Mouse (Mus musculus) hindbrain, embryonic 12.5 days (tissue): Measurements from ENCODE around the gene Lrrc59. TPM values are rescaled to one million over a fixed set of nuclear protein-coding genes. Genes with fewer than 3 reads are reported as not detected.

Source experiments
- ATAC-seq: fragments of 200-750 bp; cut with Nextera tagmentation; 2 replicates; pipeline ENCODE4 v1.8.0; 2017; ENCODE audit warnings: moderate TSS enrichment; ENCODE audit not compliant: low FRiP score
- H3K27ac ChIP-seq: fragments of 300-500 bp; sonication (generic); 2 replicates; pipeline ENCODE4 v1.5.1; 2016; ENCODE audit warnings: mild to moderate bottlenecking
- H3K27me3 ChIP-seq: fragments of 300-500 bp; sonication (generic); 2 replicates; pipeline ENCODE4 v1.6.1; 2016; ENCODE audit warnings: mild to moderate bottlenecking
- H3K36me3 ChIP-seq: fragments of 300-500 bp; sonication (generic); 2 replicates; pipeline ENCODE4 v1.6.1; 2016; ENCODE audit warnings: mild to moderate bottlenecking
- H3K4me1 ChIP-seq: fragments of 300-500 bp; sonication (generic); 2 replicates; pipeline ENCODE4 v1.6.1; 2016
- H3K4me2 ChIP-seq: fragments of 300-500 bp; sonication (generic); replicated peaks from 2 replicates; pipeline ENCODE4 v1.6.1; 2016; ENCODE audit warnings: mild to moderate bottlenecking
- H3K4me3 ChIP-seq: fragments of 300-500 bp; sonication (generic); 2 replicates; pipeline ENCODE4 v1.5.1; 2016; ENCODE audit warnings: mild to moderate bottlenecking
- H3K9ac ChIP-seq: fragments of 300-500 bp; sonication (generic); 2 replicates; pipeline ENCODE4 v1.6.1; 2016; ENCODE audit warnings: mild to moderate bottlenecking, moderate library complexity
- H3K9me3 ChIP-seq: fragments of 300-500 bp; sonication (generic); replicated peaks from 2 replicates; pipeline ENCODE4 v1.6.1; 2016; ENCODE audit warnings: mild to moderate bottlenecking
- WGBS: fragments of 180-500 bp; shearing (Covaris S2); methylation state at CpG from one replicate; pipeline ENCODE4 v1.1.7; 2016; 5-methylcytosine and 5-hydroxymethylcytosine counted together
- polyA plus RNA-seq: library from polyadenylated mRNA; unstranded; fragments of >200 nt; fragmentation: Nextera tagmentation; extraction: Ambion mirVana; gene quantifications from 2 replicates; pipeline ENCODE4 v1.2.1, GENCODE M21; 2016

Gene Lrrc59
- polyA plus RNA-seq: 208 and 212 TPM in 2 replicates

- Histone ChIP-seq H3K36me3 (peaks cover 26% of the 10 kb centered on the region), H3K27me3 (no peaks in the 10 kb centered on the region), H3K9me3 (no peaks in the 10 kb centered on the region), H3K4me2 (peak within 1 kb of the TSS; percentile 88), H3K27ac (peak within 1 kb of the TSS; percentile 19; the same call in 1 of the 2 replicates), H3K4me1 (peaks cover 13% of the 10 kb centered on the region), H3K4me3 (peak within 1 kb of the TSS; percentile 66), H3K9ac (peak within 1 kb of the TSS; percentile 90)
- WGBS: 7% methylated on average over 40 of the region's 41 CpGs
- peak; percentile 95 for ATAC-seq
Observed at GRCm38 (mm10) chr11:94629199-94629883, at the start of gene Lrrc59. TSS of gene Lrrc59 (plus strand) at chr11:94629767.

- no peak for ATAC-seq
- Histone ChIP-seq H3K36me3 (no peaks in the 10 kb centered on the region; the same call in 1 of the 2 replicates), H3K4me3 (no peak overlapping the region), H3K9me3 (no peaks in the 10 kb centered on the region), H3K4me1 (no peaks in the 10 kb centered on the region), H3K27me3 (no peaks in the 10 kb centered on the region), H3K9ac (no peak overlapping the region), H3K27ac (no peak overlapping the region), H3K4me2 (no peak overlapping the region)
- WGBS: 95% methylated on average over 5 of the region's 5 CpGs
Observed at GRCm38 (mm10) chr11:94580111-94580740, 49.3 kb upstream of the Lrrc59 start.

DNA sequence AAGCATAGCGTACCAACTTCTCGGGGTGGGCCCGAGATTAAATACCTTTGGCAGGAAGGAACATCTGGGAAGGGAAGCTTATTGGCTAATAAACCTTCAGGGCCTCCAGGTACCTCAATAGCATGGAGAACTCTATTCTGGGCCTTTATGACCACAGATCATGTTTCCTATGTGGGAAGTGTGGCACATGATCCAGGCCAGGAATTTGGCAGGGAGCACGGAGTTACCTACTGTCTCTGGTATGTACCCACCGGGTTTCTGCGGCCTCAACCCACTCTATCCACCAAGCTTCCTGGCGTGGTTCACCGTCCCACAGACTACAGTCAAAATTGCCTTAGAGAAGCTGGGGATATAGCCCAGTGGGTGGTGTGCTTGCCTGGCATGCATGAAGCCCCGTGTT lies 44.5 kb upstream of the Lrrc59 start:
- no peak for ATAC-seq
- Histone ChIP-seq H3K27me3 (no peaks in the 10 kb centered on the region), H3K4me3 (no peak overlapping the region), H3K9ac (no peak overlapping the region), H3K27ac (no peak overlapping the region), H3K9me3 (no peaks in the 10 kb centered on the region), H3K36me3 (no peaks in the 10 kb centered on the region; the same call in 1 of the 2 replicates), H3K4me2 (no peak overlapping the region), H3K4me1 (no peaks in the 10 kb centered on the region)
- 91% methylated on average over 9 of the region's 9 CpGs for WGBS

GRCm38 (mm10) chr11:94587511-94587910 lies 42.1 kb upstream of the Lrrc59 start:
- H3K4me3 ChIP-seq: no peak overlapping the region

DNA sequence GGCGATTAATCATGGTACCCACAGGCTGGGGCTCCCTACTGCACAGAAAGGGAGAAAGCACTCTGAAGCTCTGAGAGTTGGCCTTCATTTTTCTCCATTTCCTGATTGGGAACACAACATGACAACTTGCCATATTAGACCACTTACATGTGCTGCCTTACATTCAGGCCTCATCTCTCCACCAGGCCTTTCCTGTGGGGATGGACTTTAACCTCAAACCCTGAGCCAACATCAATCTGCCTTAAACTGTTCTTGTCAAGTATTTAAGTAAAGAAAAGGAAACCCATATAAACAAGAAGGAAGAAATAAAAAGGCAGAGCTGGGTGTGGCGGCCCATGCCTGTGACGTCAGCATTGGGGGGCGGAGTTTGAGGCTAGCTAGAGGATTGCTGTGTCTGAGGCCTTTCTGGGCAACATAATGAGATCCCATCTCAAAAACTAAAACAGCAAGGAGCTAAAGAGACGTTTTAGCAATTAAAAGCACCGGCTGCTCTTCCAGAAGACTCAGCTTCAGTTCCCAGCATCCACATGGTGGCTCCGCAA lies 33.2 kb upstream of the Lrrc59 start:
- H3K9ac ChIP-seq: no peak overlapping the region
- peaks cover 4% of the 10 kb centered on the region for H3K27me3 ChIP-seq
- no peaks in the 10 kb centered on the region for H3K36me3 ChIP-seq
- no peak overlapping the region for H3K27ac ChIP-seq
- WGBS: 76% methylated on average over 7 of the region's 7 CpGs
- no peak for ATAC-seq
- H3K4me1 ChIP-seq: peaks cover 8% of the 10 kb centered on the region; the same call in 1 of the 2 replicates
- H3K4me2 ChIP-seq: no peak overlapping the region
- no peak overlapping the region for H3K4me3 ChIP-seq
- H3K9me3 ChIP-seq: no peaks in the 10 kb centered on the region

More at GRCm38 (mm10) chr11:94587511-94587910, 42.1 kb upstream of the Lrrc59 start:
- Histone ChIP-seq H3K27me3 (no peaks in the 10 kb centered on the region), H3K4me2 (no peak overlapping the region), H3K9ac (no peak overlapping the region), H3K4me1 (no peaks in the 10 kb centered on the region), H3K27ac (no peak overlapping the region), H3K9me3 (no peaks in the 10 kb centered on the region), H3K36me3 (no peaks in the 10 kb centered on the region; the same call in 1 of the 2 replicates)
- WGBS: 68% methylated on average over 6 of the region's 6 CpGs
- ATAC-seq: no peak

DNA sequence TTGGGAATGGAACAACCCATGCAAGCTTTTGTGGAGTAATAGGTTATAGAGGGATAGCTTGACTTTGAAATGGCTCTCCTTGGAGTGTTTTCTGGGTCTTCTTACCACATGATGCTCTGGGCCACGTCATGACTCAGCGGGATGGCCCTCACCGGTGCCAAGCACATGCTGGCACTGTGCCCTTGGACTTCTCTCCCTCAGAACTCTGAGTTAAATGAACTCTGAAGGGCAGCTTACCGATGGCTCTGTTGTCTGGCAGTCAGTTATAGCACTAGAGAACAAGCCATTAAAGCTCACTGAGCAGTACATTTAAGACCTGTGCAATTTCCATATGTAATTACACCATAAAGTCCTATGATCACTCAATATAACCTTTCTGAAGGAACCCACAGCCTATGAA lies 32.2 kb upstream of the Lrrc59 start:
- no peak for ATAC-seq
- Histone ChIP-seq H3K36me3 (no peaks in the 10 kb centered on the region), H3K9ac (no peak overlapping the region), H3K4me2 (no peak overlapping the region), H3K9me3 (no peaks in the 10 kb centered on the region), H3K4me3 (no peak overlapping the region), H3K27ac (no peak overlapping the region), H3K27me3 (peaks cover 4% of the 10 kb centered on the region), H3K4me1 (peaks cover 18% of the 10 kb centered on the region)
- WGBS: 89% methylated on average over 4 of the region's 4 CpGs

DNA sequence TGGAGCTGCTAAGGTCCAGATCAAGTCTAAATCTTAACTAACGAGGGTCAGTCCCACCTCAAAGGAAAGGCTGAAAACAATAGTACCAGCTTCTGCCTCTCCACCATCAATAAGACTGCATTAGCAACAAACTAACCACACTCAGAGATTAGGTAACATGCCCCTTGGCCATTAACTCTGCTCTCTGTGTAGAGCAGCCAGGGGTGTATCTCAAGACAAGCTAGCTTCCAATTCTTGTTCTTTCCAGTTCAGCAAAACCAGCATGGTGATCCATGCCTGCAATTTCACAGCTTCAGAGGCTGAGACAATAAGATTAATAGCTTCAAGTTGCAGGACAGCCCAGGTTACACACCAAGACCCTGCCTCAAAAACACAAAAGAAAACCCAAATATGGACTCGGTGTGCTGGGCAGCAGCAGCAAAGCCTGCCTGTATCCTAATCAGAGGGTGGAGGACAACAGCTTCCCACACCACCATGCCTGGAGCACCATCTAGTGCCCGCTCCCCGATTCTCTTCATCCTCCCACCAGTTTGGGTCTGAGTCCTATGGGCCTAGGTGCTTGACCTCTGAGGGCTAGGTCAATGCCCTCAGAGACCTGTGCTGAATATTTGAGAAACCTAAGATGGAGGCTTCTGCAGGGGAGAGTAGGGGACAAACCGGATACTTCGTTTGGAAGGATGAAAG lies 31.0 kb upstream of the Lrrc59 start:
- Histone ChIP-seq H3K4me3 (no peak overlapping the region), H3K9me3 (no peaks in the 10 kb centered on the region), H3K4me2 (no peak overlapping the region), H3K27me3 (peaks cover 4% of the 10 kb centered on the region), H3K9ac (no peak overlapping the region), H3K27ac (no peak overlapping the region), H3K36me3 (no peaks in the 10 kb centered on the region), H3K4me1 (peaks cover 20% of the 10 kb centered on the region)
- ATAC-seq: no peak
- WGBS: 74% methylated on average over 6 of the region's 6 CpGs

DNA sequence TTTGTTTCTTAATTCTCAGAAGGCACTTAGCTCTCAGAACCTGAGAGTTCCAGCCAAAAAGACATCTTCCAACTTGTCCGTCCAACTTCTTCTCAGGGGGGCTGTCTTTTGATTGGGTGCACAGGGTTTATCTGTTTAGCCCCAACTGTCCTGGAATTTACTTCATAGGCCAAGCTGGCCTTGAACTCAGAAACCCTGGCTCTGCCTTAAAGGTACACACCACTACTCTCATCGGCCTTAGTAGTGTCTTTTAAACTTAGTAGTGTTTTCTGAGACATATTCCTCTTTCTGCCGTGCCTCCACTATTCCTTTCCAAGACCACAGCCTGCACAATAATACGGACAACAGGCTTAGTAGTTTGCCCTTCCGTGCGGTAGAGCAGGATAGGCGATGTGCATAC lies 29.1 kb upstream of the Lrrc59 start:
- H3K4me3 ChIP-seq: no peak overlapping the region
- H3K9ac ChIP-seq: no peak overlapping the region
- ATAC-seq: no peak
- H3K4me1 ChIP-seq: peaks cover 20% of the 10 kb centered on the region
- H3K36me3 ChIP-seq: no peaks in the 10 kb centered on the region
- H3K27ac ChIP-seq: no peak overlapping the region
- H3K4me2 ChIP-seq: peak overlapping the region; percentile 79; the same call in 1 of the 2 replicates
- WGBS: 89% methylated on average over 7 of the region's 7 CpGs
- no peaks in the 10 kb centered on the region for H3K9me3 ChIP-seq
- peaks cover 4% of the 10 kb centered on the region for H3K27me3 ChIP-seq

DNA sequence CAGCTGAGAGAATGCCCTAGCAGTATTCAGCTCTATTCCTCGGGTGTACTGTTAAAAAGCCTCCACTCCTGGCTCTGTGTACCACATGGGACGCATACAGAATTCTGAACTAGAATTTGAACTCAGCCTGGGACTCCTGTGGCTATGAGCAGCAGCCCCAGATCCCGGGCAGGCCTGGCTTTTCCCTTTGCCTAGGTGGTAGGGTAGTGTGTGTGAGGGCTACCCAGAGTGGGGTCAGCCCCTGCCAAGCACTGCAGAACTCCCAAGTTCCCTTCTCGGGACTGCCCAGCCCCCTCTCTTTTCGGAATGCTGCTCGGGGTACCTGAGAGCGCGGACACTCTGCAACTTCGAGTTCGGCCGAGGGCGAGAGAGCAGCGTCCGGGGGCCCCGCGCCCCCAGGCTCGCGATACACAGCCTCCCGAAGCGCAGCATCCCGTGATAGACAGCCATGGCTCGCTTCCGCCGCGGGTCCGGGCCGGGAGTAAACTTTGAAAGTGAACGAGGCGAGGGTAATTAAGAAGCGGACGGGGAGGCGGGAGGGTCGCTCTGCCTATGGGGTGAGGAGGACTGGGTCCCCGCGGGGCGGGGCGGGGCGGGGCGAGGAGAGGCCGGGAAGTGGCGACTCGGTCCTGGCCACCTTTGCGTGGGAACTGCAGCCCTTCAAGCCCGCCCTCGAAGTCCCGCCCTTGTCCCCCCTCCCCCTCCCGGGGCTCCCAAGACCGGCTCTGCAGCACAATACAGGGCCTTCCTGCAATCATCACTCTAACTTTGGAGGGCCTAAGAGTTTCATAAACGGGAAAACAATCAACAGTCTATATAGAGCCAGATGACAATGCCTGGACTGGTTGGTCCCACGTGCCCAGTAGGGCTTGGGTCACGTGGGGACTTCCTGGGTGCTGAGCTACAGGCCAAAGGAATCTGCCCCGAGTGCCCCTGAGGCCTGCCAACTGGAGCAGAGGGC lies 28.0 kb upstream of the Lrrc59 start, which contains the start of gene Acsf2:
Gene Acsf2, minus strand, starts transcription at position 551 of the 961 bp plus-strand sequence.
- Histone ChIP-seq H3K4me3 (peak within 1 kb of the TSS; percentile 45), H3K27ac (no peak within 1 kb of the TSS), H3K36me3 (no peaks in the 10 kb centered on the region), H3K27me3 (peaks cover 4% of the 10 kb centered on the region), H3K9me3 (no peaks in the 10 kb centered on the region), H3K4me1 (peaks cover 20% of the 10 kb centered on the region), H3K9ac (peak within 1 kb of the TSS; percentile 58), H3K4me2 (peak within 1 kb of the TSS; percentile 79)
- ATAC-seq: peak; percentile 74
- WGBS: under 1% methylated on average over 52 of the region's 52 CpGs

DNA sequence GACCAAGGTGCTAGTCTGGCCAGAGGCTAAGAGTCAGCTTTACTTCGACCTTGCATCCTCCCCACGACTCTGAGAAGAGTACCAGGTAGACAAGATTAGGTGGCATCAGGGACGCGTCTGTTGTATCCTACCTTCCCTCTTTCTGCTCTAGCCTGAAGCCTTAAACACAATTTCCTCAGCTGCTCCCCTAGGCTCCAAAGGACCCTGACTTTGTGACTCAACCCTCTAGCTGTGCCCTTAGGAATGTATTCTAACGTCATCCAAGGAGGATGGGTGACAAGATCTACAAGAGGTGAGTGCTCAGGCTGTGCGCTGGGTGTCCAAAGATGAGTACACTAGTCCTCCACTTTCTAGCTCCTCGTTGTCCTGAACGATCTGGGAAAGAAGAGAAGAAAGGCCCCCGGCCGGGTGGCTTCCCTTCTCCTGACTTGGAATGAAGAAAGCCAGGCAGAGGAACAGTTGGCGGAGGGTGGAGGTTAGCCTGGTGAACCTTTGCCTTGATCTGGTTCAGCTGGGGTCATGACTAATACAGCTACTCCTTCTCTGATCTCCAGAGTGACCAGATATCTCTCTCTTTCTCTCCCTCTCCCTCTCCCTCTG lies 27.1 kb upstream of the Lrrc59 start:
- H3K9me3 ChIP-seq: no peaks in the 10 kb centered on the region
- H3K4me2 ChIP-seq: peak overlapping the region; percentile 79
- peaks cover 20% of the 10 kb centered on the region for H3K4me1 ChIP-seq
- H3K36me3 ChIP-seq: no peaks in the 10 kb centered on the region
- no peak overlapping the region for H3K9ac ChIP-seq
- H3K27me3 ChIP-seq: peaks cover 4% of the 10 kb centered on the region
- no peak for ATAC-seq
- peak overlapping the region; percentile 45; the same call in 1 of the 2 replicates for H3K4me3 ChIP-seq
- no peak overlapping the region for H3K27ac ChIP-seq
- WGBS: 70% methylated on average over 11 of the region's 11 CpGs
